Mouse (Mus musculus) MEL (cell line): ENCODE results near the gene Miga1.

Experiments used
- BHLHE40 ChIP-seq: IDR thresholded peaks from 2 replicates; pipeline ENCODE4 v1.6.1; 2012; ENCODE audit warnings: low read depth, mild to moderate bottlenecking, inconsistent platforms, low read length, improper control_type of control experiment, borderline replicate concordance
- CHD2 ChIP-seq: IDR thresholded peaks from 2 replicates; pipeline ENCODE4 v1.6.1; 2011; ENCODE audit warnings: low read length, improper control_type of control experiment
- CTCF ChIP-seq, 3 experiments: IDR thresholded peaks in 2 of 3; conservative IDR thresholded peaks in 1 of 3; 2 replicates each; pipeline ENCODE4 v1.5.1; 2011 to 2012; ENCODE audit warnings: low read length in 3 of 3, low read depth in 2 of 3, mild to moderate bottlenecking in 2 of 3, improper control_type of control experiment in 1 of 3, inconsistent platforms in 1 of 3, mixed read lengths in 1 of 3, moderate library complexity in 1 of 3; ENCODE audit not compliant: control insufficient read depth in 1 of 3, insufficient read depth in 1 of 3, poor library complexity in 1 of 3, severe bottlenecking in 1 of 3
- EP300 ChIP-seq, 2 experiments: IDR thresholded peaks; 2 replicates each; pipeline ENCODE4 v1.6.1; 2011; ENCODE audit warnings: improper control_type of control experiment in 2 of 2, low read length in 2 of 2, low read depth in 1 of 2, mild to moderate bottlenecking in 1 of 2
- GATA1 ChIP-seq: IDR thresholded peaks from 2 replicates; pipeline ENCODE4 v1.6.1; 2011; ENCODE audit warnings: low read depth, low read length, improper control_type of control experiment
- JUND ChIP-seq: IDR thresholded peaks from 2 replicates; pipeline ENCODE4 v1.6.1; 2011; ENCODE audit warnings: low read depth, mild to moderate bottlenecking, improper control_type of control experiment, low read length
- POLR2A ChIP-seq, 2 experiments: IDR thresholded peaks; 2 replicates each; pipeline ENCODE4 v1.6.1; 2011 to 2012; ENCODE audit warnings: low read length in 2 of 2, mild to moderate bottlenecking in 2 of 2, control low read depth in 1 of 2, improper control_type of control experiment in 1 of 2, low read depth in 1 of 2, moderate library complexity in 1 of 2; ENCODE audit not compliant: control insufficient read depth in 1 of 2, insufficient read depth in 1 of 2, poor library complexity in 1 of 2
- POLR2AphosphoS5 ChIP-seq: IDR thresholded peaks from 2 replicates; pipeline ENCODE4 v1.6.1; 2012; ENCODE audit warnings: low read depth, borderline replicate concordance, mild to moderate bottlenecking, inconsistent platforms, low read length, moderate library complexity, mixed read lengths
- SMC3 ChIP-seq: IDR thresholded peaks from 2 replicates; pipeline ENCODE4 v1.6.1; 2011; ENCODE audit warnings: low read depth, low read length, improper control_type of control experiment
- TBP ChIP-seq: IDR thresholded peaks from 2 replicates; pipeline ENCODE4 v1.8.0; 2011; ENCODE audit warnings: low read depth, low read length, improper control_type of control experiment
- TCF12 ChIP-seq: IDR thresholded peaks from 2 replicates; pipeline ENCODE4 v1.6.1; 2014; ENCODE audit warnings: low read depth, mild to moderate bottlenecking, inconsistent platforms, low read length, improper control_type of control experiment, moderate library complexity
- USF1 ChIP-seq: IDR thresholded peaks from 2 replicates; pipeline ENCODE4 v1.6.1; 2014; ENCODE audit warnings: low read depth, mild to moderate bottlenecking, inconsistent platforms, low read length, improper control_type of control experiment, moderate library complexity
- ZC3H11A ChIP-seq: IDR thresholded peaks from 2 replicates; pipeline ENCODE4 v1.6.1; 2012; ENCODE audit warnings: low read depth, mild to moderate bottlenecking, inconsistent platforms, low read length, improper control_type of control experiment

- TF ChIP-seq EP300 (IDR thresholded peaks at IDR 0.05; ENCODE audit: low read depth in 1 of 2, low read length in 2 of 2) (no peak), CTCF (IDR thresholded peaks at IDR 0.05 in 2 of 3, conservative IDR thresholded peaks at IDR 0.05 in 1 of 3; ENCODE audit: control insufficient read depth in 1 of 3, insufficient read depth in 1 of 3, low read depth in 2 of 3, low read length in 3 of 3, poor library complexity in 1 of 3, severe bottlenecking in 1 of 3) (no peak), TCF12 (no peak), USF1 (no peak), ZC3H11A (no peak), SMC3 (no peak), CHD2 (no peak), POLR2AphosphoS5 (no peak), TBP (no peak), BHLHE40 (no peak), JUND (no peak), POLR2A (IDR thresholded peaks at IDR 0.05; ENCODE audit: control insufficient read depth in 1 of 2, insufficient read depth in 1 of 2, low read depth in 1 of 2, low read length in 2 of 2, poor library complexity in 1 of 2) (no peak), GATA1 (no peak)
Observed at GRCm38 (mm10) chr3:152291895-152292294, 48.3 kb downstream of the Miga1 start.
